Mouse (Mus musculus): Measurements from ENCODE around the gene Tnrc18.

Tnrc18 gene

GRCm38 (mm10) chr5:142811870-142812443 lies 5.5 kb downstream of the Tnrc18 start:
- no peak for DNase-seq (ENCODE audit: low read depth, low spot score)

- no peak for DNase-seq (ENCODE audit: low read depth, low spot score)
Observed at GRCm38 (mm10) chr5:142810710-142811599, 6.5 kb downstream of the Tnrc18 start.

GRCm38 (mm10) chr5:142807661-142808060 lies 9.8 kb downstream of the Tnrc18 start:
- no peak for DNase-seq (ENCODE audit: low read depth, low spot score)

GRCm38 (mm10) chr5:142803746-142804145 lies 13.7 kb downstream of the Tnrc18 start:
- DNase-seq (ENCODE audit: low read depth, low spot score): no peak

GRCm38 (mm10) chr5:142802884-142803283 lies 14.6 kb downstream of the Tnrc18 start:
- DNase-seq (ENCODE audit: low read depth, low spot score): no peak

- DNase-seq (ENCODE audit: low read depth, low spot score): no peak
Observed at GRCm38 (mm10) chr5:142801977-142802376, 15.5 kb downstream of the Tnrc18 start.

GRCm38 (mm10) chr5:142800656-142801055 lies 16.8 kb downstream of the Tnrc18 start:
- DNase-seq (ENCODE audit: low read depth, low spot score): no peak

GRCm38 (mm10) chr5:142800198-142800597 lies 17.3 kb downstream of the Tnrc18 start:
- no peak for DNase-seq (ENCODE audit: low read depth, low spot score)

GRCm38 (mm10) chr5:142799259-142799658 lies 18.2 kb downstream of the Tnrc18 start:
- no peak for DNase-seq (ENCODE audit: low read depth, low spot score)

GRCm38 (mm10) chr5:142798190-142798589 lies 19.3 kb downstream of the Tnrc18 start:
- no peak for DNase-seq (ENCODE audit: low read depth, low spot score)

- no peak for DNase-seq (ENCODE audit: low read depth, low spot score)
Observed at GRCm38 (mm10) chr5:142797620-142798019, 19.8 kb downstream of the Tnrc18 start.

- no peak for DNase-seq (ENCODE audit: low read depth, low spot score)
Observed at GRCm38 (mm10) chr5:142796921-142797320, 20.5 kb downstream of the Tnrc18 start.

- DNase-seq (ENCODE audit: low read depth, low spot score): peak; percentile 92
Observed at GRCm38 (mm10) chr5:142794582-142794981, 22.9 kb downstream of the Tnrc18 start.

GRCm38 (mm10) chr5:142794161-142794560 lies 23.3 kb downstream of the Tnrc18 start:
- DNase-seq (ENCODE audit: low read depth, low spot score): peak; percentile 79

GRCm38 (mm10) chr5:142792594-142792993 lies 24.9 kb downstream of the Tnrc18 start:
- no peak for DNase-seq (ENCODE audit: low read depth, low spot score)

GRCm38 (mm10) chr5:142788279-142788678 lies 29.2 kb downstream of the Tnrc18 start:
- DNase-seq (ENCODE audit: low read depth, low spot score): no peak

GRCm38 (mm10) chr5:142787304-142787905 lies 30.1 kb downstream of the Tnrc18 start:
- DNase-seq (ENCODE audit: low read depth, low spot score): no peak

- DNase-seq (ENCODE audit: low read depth, low spot score): no peak
Observed at GRCm38 (mm10) chr5:142786709-142787108, 30.8 kb downstream of the Tnrc18 start.

GRCm38 (mm10) chr5:142786215-142786614 lies 31.2 kb downstream of the Tnrc18 start:
- DNase-seq (ENCODE audit: low read depth, low spot score): no peak

- no peak for DNase-seq (ENCODE audit: low read depth, low spot score)
Observed at GRCm38 (mm10) chr5:142783142-142783540, 34.3 kb downstream of the Tnrc18 start.

- DNase-seq (ENCODE audit: low read depth, low spot score): no peak
Observed at GRCm38 (mm10) chr5:142782459-142783141, 34.9 kb downstream of the Tnrc18 start.

- no peak for DNase-seq (ENCODE audit: low read depth, low spot score)
Observed at GRCm38 (mm10) chr5:142780579-142780978, 36.9 kb downstream of the Tnrc18 start.
